Mouse (Mus musculus) thymus, postnatal 36 days (tissue): Measurements from ENCODE around the gene Gm28372.

Source experiments
- DNase-seq, 2 experiments: peaks; one replicate each; pipeline ENCODE4 v3.0.0; 2022; ENCODE audit warnings: mixed read lengths in 2 of 2

Gm28372 gene

DNA sequence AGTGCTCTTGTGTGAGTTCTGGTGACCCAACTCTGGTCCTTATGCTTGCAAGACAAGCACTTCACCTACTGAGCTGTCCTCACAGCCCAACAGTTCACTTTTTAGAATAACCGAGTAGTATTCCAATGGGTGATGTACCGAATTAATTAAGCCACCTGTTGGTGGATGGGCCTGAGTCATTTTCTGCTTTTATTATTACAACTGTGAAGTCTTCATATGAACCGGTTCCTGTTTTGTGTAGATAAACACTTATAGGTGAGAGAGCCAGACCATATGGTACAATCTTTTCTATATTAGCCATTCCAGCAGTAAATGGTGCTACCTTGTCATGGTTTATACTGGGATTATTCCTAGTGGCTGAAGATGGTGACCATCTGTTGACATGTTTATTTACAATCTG lies 7.7 kb downstream of the Gm28372 start:
- no peak for DNase-seq

DNA sequence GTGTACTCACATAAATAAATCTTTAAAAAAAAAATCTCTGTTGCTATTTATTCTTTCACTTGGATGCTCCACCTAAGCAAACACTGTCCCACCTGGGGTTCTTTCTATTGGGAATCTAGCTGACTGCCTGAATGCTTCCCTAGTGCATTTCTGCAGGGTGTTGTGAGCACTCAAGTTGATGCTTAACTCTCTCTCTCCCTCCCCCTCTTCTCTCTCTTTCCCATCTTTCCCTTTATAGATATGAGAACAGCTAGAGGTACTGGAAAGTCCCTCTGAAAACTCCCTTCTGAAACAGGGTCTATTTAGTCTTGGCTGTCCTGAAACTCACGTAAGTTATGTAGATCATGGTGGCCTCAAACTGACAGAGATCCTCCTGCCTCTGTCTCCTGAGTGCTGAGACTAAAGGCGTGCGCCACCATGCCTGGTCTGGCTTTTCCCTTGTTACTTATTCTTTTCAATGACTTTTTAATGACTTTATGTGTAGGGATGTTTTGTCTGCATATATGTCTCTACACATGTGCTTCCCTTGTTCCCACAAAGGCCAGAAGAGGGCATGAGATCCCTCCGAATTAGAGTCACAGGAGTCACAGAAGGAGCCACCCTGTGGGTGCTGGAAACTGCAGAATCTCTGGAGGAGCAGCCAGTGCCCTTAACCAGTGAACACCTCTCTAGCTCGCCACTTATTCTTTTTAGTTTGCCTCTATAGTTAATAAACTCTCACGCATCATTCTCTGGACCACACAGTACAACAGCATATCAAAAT lies 9.2 kb downstream of the Gm28372 start:
- peak in 1 of 2 experiments; percentile 23 for DNase-seq

DNA sequence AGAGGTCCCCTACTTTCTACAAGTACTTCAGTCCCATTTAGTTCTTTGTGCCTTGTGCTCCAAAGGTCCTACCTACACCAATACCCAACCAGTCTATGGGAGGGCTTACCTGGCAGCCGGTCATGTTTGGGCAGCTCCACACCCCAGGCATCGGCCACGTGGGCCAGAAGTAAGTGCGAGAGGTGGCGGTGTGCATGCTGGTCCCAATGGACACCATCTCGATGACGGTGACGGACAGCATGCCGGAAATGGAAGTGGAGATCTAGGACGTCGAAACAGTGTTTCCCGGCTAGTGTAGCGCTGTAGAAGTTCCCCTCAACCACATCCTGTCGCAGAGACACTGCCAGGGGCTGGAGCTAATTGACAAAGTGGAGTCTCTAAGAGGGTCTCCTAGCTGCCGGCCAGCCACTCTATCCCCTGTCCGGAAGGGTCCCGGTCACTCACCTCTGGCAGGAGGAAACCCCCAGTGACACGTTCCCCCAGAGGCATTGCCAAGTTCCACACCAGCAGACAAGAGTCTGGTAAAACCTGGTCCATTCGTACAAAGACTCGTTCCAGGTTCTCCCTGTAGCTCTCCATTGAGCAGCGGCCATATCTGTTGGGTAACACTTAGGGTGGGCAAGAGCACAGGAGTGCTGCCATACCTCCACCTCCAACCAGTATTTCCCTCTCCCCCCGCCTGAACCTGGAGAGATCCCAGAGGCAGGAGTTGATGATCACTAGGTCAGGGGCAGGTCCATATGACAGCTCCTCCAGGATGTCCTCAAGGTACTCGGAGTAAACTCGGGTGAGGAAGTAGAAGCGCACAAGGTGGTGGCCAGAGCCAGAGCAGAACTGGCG lies 17.0 kb downstream of the Gm28372 start:
- no peak for DNase-seq

DNA sequence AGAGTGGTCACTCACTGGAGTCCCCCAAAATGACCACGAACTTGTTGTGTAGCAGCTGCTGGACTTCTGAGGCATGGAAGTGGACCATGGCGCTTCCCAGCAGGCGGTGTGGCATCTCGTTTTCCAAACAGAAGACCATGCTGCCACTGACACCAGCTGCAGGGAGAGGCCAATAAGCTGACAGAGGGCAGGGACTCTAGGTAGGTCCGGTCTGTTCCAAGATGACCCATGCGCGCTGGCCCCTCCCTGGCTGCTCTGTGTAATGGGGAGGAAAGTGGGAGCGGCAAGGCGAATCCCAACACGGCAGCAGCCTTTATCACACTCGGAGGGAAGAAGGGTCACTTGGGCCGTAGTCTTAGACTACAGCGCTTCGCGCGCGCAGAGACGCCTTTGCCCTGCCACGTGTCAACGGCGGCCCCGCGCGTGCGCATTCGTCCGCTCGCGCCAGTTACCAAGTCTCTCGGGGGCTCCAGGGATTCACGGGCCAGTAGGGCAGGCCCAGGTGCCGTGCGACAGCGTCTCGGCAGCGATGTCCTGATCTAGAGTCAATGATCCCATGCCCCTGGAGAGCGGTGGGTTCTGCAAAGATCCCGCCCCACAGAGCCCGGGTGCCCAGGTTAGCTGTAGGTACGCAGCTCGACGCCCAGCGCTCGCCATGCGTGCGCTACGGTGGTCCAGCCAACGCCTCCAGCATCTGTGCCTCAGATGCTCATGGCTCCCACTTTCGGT lies 18.5 kb downstream of the Gm28372 start:
- peak; percentile 82 to 84 for DNase-seq

DNA sequence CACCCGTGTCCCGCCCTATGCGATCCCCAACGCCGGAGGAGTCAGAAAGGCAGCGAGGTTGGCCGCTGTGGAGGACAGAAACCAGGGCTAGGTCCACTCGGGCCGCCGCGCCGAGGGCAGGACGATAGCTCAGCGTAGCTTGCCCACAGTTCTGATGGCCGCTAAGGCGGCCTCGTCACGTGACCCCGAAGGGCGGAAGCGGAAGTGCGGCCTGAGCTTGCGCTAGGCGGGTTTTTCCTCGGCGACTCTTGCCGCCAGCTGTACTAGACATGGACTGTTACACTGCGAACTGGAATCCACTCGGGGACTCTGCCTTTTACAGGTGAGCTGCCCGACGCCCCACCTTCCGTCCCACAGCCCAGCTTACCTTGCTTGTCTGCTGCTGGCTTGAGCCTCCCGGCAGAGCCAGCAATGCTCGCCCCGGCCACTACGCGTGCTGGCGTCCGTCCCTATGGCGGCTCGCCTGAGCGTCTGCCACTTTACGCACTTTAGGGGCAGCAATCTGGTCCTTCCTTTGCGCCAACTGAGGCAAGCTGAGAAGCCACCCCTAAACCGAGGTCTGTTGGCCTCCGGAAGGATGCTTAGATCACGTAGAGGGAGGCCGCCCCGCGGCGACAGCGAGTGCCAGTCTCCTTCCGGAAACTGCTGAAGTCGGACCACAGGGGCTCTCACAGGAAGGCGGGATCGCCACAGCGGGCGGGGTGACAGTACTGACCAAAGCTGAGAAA lies 19.3 kb downstream of the Gm28372 start, which contains the start of the genes Vps16 and Pced1a:
Vps16 (plus strand) TSS at position 214 of the 728 bp plus-strand sequence.
Pced1a (minus strand) TSS at position 576 of the 728 bp plus-strand sequence.
- DNase-seq = peak; percentile 90 to 91

DNA sequence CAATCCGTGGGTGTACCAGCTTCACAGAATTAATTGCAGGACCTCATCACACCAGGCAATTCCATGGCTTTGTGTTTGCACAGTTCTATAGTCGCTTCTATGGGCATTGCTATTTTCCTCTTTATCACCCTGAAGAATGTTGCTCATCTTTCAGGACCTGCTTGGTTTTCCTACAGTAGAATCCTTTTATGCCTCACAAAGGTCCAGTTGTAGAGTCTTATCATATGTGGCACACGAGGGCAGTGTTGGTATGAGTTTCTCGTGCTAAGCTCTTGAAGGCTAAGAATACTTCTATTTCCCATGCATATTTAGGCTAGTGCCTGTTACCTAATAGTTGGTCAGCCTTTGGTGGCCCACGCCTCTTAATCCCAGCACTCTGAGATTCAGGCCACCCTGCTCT lies 20.1 kb downstream of the Gm28372 start:
- no peak for DNase-seq

DNA sequence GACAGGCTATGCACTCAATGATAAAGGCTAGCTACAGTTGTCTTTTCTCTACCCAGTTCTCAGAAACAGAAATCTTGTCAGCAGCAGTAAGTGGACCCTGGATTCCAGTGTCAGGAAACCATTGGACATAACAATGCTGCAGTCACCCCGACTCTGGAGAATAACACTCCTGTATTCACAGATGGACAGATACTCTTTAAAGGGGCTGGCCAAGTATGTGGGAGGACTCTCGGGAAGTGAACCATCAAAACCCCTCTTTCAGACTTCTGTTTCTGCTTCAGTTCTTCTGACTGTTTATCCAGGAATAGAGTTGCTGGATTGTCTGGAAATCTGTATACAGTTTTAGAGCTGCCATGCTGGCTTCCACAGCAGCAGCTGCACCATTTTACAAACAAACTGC lies 24.8 kb downstream of the Gm28372 start:
- DNase-seq = no peak

DNA sequence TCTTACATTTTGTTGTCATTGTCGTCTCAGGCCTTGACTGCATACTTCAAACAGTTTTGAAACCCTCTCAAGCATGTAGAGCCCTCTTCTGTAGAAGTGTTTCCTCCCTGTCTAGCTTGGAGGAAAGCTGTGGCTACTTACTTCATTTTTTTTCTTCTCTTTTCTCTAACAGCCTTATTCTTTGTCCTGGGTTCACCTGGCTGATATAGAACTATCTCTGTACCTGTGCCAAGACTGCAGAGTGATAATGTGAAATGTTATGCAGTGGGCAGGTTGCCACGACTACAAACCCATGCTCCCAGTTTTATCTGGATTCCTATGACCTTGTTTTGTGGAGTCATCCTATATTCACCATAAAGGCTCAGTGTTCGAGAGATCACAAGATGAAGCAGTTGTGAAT lies 25.4 kb downstream of the Gm28372 start:
- DNase-seq = no peak

DNA sequence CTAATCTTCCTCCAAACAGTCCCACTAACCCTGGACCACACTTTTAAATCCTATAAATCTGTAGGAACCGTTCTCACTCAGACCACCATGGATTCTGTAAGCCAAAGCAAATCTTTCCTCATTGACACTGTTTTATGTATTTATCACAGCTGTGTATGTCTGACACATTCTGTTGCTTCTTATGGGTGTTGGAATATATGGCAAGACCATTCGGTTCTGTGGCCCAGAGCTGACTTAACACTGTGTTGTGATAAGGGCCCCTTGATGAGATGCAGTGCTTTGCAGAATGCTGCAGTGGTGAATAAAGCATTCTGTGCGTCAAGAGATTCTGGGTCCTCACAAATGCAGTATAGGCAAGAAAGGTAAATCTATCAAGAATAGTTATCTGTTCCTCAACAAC lies 27.1 kb downstream of the Gm28372 start:
- DNase-seq = no peak

DNA sequence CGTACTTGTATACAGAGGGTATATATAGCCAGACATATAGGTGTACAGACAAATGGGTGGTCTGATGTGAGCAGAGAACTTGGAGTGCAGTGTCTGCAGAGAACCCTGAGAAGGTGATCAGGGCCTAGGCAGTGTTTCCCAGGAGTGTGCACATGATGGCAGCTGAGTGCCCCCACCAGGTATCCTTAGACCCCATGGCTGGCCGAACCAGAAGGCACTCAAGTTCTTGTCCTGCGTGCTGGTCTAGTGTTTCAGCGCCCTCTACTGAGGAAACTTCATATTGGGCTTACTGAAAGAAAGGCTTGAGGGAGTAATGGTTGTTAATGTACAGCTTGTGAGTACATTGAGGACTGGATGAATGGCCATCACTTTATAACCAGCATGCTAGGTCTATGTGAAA lies 28.1 kb downstream of the Gm28372 start:
- DNase-seq = peak in 1 of 2 experiments; percentile 27

DNA sequence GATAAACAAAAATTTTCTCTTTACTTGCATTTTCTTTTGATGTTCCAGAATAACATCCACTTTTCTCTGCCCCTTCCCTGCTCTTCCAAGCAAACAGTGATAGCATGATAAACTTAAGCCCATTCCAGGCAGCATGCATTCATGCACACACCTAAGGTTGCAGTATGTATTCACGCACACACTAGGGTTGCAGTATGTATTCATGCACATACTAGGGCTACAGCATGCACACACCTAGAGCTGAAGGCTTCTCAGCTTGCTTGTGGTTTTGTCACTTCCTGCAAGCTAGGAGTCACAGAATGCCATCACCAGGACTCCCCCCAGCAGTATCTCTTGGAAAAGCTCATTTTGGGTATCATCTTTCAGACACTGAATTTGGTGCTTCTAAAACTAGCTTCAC lies 31.7 kb downstream of the Gm28372 start:
- DNase-seq = no peak

DNA sequence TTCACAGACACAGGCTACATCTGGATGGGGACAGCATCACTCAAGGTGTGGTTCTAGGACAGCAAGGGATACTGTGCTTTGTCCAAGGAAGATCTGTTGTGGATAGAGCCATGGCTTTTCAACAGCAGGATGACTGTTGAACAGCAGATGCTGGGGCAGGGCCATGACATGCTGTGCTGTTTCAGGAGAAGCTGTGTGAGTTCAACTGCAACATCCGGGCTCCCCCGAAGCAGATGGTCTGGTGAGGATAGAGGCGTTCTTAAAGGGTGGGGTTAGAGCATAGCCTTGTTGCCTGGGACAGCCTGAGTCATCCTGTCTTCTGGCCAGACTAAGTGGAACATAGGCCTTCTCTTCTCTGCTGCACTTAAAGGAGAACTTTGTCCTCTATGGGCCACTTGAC lies 33.8 kb downstream of the Gm28372 start:
- no peak for DNase-seq

DNA sequence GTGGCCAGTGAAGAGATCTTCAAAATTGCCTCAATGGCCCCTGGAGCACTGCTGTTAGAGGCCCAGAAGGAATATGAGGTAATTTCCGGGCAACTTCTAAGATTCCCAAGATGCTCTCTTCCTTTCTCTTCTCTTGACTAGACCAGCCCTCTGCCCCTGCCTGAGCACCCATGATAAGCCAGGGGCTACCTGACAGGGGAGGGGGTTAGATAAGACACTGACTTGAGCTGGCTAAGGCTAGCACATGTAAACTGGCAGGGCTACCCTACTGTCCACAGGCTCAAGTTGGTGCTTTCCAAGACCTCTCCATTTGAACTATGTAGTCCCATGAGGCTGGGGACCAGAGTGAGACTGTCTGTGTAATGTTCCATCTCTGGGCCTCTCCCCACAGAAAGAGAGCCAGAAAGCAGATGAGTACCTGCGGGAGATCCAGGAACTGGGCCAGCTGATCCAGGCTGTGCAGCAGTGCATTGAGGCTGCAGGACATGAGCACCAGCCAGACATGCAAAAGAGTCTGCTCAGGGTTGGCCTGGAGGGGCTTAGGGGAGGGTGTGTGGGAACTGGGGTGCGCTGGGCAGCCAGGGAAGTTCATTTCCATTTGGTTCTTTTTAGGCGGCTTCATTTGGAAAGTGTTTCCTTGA lies 34.9 kb downstream of the Gm28372 start:
- no peak for DNase-seq

DNA sequence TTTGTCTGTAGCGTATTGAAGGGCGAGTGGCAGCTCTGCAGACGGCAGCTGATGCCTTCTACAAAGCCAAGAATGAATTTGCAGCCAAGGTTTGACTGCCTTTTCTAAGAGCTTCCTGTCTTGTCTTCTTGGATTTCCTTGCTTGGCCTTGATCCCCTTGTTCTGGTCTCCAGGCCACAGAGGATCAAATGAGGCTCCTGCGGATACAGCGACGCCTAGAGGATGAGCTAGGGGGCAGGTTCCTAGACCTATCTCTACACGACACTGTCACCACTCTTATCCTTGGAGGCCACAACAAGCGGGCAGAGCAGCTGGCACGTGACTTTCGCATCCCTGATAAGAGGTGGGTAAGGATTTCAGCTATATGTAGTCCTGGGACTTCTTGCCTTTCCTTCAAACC lies 37.1 kb downstream of the Gm28372 start:
- no peak for DNase-seq

DNA sequence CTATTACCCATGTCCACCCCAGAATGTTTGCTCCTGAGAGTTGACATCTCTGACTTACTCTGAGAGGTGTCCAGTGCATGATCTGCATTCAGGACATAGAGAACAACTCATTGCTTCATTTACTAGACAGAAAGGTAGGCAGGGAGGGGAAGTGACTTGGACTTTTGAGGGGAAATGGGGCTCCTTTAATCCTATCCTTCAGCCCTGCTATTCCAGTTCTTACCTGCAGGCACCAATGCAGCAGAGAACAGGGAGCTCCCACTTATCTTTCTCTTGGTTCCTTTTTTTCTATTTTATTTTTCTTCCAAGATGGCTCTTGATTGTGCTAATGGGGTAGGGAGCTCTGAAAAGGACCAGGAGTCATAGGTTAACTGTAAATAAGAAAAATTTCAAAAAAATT lies 43.4 kb downstream of the Gm28372 start:
- no peak for DNase-seq

DNA sequence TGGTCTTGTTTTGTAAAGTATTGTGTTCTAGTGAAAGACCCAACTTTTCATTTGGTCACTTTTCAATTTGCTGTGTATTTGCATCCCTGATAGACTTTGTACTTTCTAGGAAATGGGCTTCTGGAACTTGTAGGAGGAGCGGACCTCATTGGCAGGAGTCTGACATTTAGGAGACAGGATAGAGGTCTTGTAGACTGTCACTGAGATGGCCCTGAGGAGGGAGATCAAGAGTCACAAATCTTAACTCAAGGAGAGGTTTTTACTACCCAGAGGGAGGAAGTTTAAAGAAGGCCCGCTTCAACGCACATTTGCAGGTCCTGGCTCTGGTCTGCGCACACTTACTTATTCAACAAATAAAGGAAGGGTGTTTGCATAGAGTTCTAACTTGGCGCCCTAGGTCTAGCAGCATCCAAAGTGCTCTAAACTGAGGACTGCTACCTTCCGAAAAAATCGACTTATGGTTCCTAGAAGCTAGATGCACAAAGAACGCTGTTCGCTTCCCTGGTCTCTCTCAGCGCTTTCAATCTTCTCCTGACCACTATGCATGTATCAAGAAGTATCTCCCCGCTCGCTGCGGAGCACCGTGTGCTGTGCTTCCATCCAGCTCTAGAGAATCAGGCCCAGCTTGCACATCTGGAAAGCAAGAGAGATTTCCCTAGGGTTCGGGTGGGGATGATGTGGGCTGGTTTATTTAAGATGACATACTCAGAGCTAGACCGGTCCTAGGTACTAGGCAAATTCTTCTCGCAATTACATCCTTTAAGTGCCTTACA lies 44.2 kb downstream of the Gm28372 start:
- DNase-seq = no peak

DNA sequence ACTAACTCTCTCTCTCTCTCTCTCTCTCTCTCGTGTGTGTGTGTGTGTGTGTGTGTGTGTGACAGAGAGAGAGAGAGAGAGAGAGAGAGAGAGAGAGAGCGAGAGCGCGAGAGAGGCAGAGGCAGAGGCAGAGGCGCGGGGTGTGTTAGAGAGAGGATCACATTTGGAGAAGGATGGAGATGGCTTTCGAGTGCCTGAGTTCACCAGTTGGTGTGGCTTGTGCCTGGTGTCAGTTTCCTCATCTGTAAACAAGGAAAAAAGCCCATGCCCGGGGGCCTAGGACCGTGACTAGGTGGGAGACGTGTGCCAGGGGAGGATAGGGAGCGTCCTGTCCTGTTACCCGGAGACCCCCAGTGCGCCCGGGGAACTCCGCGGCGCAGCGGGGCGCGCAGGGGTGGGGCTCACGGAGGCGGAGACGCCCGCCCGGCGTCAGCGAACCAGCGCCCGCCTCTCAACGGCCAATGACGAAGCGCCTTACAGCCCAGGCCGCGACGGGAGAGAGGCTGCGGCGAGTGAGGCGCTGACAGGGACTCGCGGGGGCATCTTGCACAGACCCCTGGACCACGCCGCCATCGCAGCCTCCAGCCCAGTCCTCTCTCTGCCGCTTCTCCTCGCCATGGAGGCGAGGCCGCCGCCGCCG lies 44.9 kb downstream of the Gm28372 start, which contains the start of gene Ptpra:
Ptpra (plus strand) TSS at position 485 of the 640 bp plus-strand sequence.
- DNase-seq = peak; percentile 92 to 93

DNA sequence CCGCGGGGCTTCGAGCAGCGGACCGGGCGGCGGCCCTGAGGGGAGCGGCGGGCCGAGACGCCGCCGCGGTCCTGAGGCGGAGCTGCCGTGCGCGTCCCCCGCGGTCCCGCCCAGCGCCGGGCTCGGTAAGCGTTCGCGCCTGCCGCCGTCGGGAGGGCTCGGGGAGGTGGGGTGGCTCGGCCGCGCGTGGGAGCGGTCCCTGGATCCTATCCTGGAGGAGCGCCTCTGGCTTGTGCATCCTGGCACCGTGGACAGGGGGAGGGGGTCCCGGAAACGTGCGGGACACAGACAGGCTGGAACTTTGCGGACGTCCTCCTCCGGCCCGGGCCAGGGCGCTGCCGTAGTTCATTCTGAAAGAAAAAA lies 45.4 kb downstream of the Gm28372 start:
- peak in 1 of 2 experiments; percentile 80 for DNase-seq

DNA sequence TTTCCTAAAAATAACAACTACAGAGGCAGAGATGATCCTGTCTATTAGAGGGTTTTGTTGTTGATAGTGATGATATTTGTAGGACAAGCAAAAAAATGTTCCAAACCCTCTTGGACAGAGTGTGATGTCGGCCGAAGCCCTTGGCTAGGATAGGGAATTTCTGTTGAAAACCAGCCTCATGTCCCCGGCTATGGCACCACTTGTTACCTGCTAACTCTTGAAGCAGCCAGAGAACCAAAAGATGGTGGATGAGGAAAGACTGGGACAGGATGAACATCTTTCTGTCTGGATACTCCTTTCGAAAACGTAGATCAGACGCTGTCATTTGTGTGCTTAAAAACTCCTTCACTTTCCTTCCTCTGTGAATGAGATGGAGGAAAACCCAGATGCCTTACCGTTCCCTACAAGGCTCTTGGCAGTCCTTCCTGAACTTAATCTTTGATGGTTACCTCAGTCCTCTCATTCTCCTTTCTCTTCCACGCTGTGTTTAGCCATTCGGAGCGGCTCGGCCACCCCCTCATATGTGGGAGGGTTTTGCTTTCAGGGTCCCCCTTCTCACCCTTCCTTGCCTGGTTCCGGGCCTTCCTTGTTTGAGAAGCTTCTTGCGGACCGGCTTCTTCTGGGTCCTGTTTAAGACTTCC lies 46.2 kb downstream of the Gm28372 start:
- DNase-seq = no peak

DNA sequence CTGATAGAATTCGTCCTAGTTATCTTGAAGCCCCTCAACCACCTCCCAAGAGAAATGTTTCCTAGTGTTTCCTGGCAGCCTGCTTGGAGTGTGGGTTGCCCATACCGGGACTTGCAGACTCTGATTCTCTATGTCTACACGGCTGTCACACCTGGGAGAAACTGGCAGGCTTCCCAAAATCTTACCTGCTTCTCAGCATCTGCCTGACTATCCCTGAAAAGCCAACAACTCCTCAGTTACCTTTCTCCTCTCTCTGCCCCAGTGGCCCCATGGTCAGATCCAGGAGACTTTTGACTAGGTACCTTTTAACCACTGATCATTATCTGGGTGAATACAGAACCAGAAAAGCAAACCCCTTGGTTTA lies 46.7 kb downstream of the Gm28372 start:
- DNase-seq = no peak
